Mouse (Mus musculus): ENCODE data around the gene Rnf114. TPM values are rescaled to one million over a fixed set of nuclear protein-coding genes. Genes with fewer than 3 reads are reported as not detected.
A peak's percentile ranks its signal among the peaks of the same experiment; 100 is the strongest.

Gene Rnf114
- polyA plus RNA-seq, 2 experiments: 78.1 to 83.6 TPM

- DNase-seq (ENCODE audit: low spot score): peak; percentile 59
- H3K9me3 ChIP-seq (ENCODE audit: control insufficient read depth, low read length): no peaks in the 10 kb centered on the region
- H3K4me2 ChIP-seq (replicated peaks; ENCODE audit: low read depth, low read length, severe bottlenecking): 0 out of 2 replicates have a peak overlapping the region, but pooled peaks have one; percentile 7
- H3K9ac ChIP-seq (ENCODE audit: low read depth, low read length, severe bottlenecking): no peak overlapping the region
- TF ChIP-seq POLR2A (IDR thresholded peaks at IDR 0.05; ENCODE audit: borderline replicate concordance, extremely low read depth, insufficient read depth, insufficient read length): no peak
- WGBS: 9% methylated on average over 7 of the region's 8 CpGs
- H3K36me3 ChIP-seq (ENCODE audit: control insufficient read depth, insufficient read depth, low read length): no peaks in the 10 kb centered on the region
- H3K27ac ChIP-seq (replicated peaks; ENCODE audit: low read depth, low read length): peak overlapping the region; percentile 84
- 0 out of 2 replicates have a peak, but pooled peaks have one; percentile 10 for ATAC-seq (ENCODE audit: low FRiP score, low read depth)
- H3K4me3 ChIP-seq (replicated peaks; ENCODE audit: low read length): no peak overlapping the region
- H3K27me3 ChIP-seq (ENCODE audit: control insufficient read depth, insufficient read depth, low read length): no peaks in the 10 kb centered on the region
- H3K4me1 ChIP-seq (ENCODE audit: control insufficient read depth, insufficient read depth, low read length): peaks cover 75% of the 10 kb centered on the region
Measured at GRCm38 (mm10) chr2:167562101-167562500, 69.7 kb downstream of the Rnf114 start.

- Histone ChIP-seq H3K4me3 (replicated peaks; ENCODE audit: low read length) (no peak overlapping the region), H3K9ac (ENCODE audit: low read depth, low read length, severe bottlenecking) (no peak overlapping the region), H3K4me1 (ENCODE audit: control insufficient read depth, insufficient read depth, low read length) (peaks cover 75% of the 10 kb centered on the region), H3K4me2 (replicated peaks; ENCODE audit: low read depth, low read length, severe bottlenecking) (peak overlapping the region; percentile 22; the same call in 1 of the 2 replicates), H3K36me3 (ENCODE audit: control insufficient read depth, insufficient read depth, low read length) (no peaks in the 10 kb centered on the region), H3K9me3 (ENCODE audit: control insufficient read depth, low read length) (no peaks in the 10 kb centered on the region), H3K27me3 (ENCODE audit: control insufficient read depth, insufficient read depth, low read length) (no peaks in the 10 kb centered on the region), H3K27ac (replicated peaks; ENCODE audit: low read depth, low read length) (peak overlapping the region; percentile 84)
- ATAC-seq (ENCODE audit: low FRiP score, low read depth) (no peak), DNase-seq (ENCODE audit: low spot score) (no peak)
- 46% methylated on average over 5 of the region's 5 CpGs for WGBS
- no peak for TF ChIP-seq POLR2A (IDR thresholded peaks at IDR 0.05; ENCODE audit: borderline replicate concordance, extremely low read depth, insufficient read depth, insufficient read length)
Measured at GRCm38 (mm10) chr2:167563035-167563434, 70.6 kb downstream of the Rnf114 start.

DNA sequence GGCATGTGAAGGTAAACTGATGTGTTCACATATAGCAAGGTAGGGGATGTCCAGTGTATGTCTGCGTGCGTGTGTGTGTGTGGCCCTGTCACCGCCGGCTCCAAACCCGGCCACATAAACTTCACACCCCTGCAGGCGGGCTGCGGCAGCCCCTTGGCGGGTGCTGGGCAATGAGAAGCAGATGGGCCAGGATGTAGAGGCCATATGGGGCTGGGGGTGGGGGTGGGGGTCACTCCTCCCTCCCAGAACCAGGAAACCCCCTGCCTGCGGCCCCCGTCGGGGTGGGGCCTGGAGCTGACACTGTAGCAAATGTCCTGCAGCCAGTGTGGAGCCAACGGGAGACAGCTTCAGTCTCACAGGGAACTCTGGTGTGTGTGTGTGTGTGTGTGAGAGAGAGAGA is 71.3 kb downstream of the Rnf114 start:
- Histone ChIP-seq H3K4me1 (ENCODE audit: control insufficient read depth, insufficient read depth, low read length) (peaks cover 74% of the 10 kb centered on the region), H3K9ac (ENCODE audit: low read depth, low read length, severe bottlenecking) (no peak overlapping the region), H3K9me3 (ENCODE audit: control insufficient read depth, low read length) (no peaks in the 10 kb centered on the region), H3K36me3 (ENCODE audit: control insufficient read depth, insufficient read depth, low read length) (no peaks in the 10 kb centered on the region), H3K4me3 (replicated peaks; ENCODE audit: low read length) (no peak overlapping the region), H3K27me3 (ENCODE audit: control insufficient read depth, insufficient read depth, low read length) (no peaks in the 10 kb centered on the region), H3K27ac (replicated peaks; ENCODE audit: low read depth, low read length) (peak overlapping the region; percentile 84), H3K4me2 (replicated peaks; ENCODE audit: low read depth, low read length, severe bottlenecking) (peak overlapping the region; percentile 22; the same call in 1 of the 2 replicates)
- peak; percentile 75 for ATAC-seq (ENCODE audit: low FRiP score, low read depth)
- peak; percentile 54 for DNase-seq (ENCODE audit: low spot score)
- 13% methylated on average over 12 of the region's 12 CpGs for WGBS
- TF ChIP-seq POLR2A (IDR thresholded peaks at IDR 0.05; ENCODE audit: borderline replicate concordance, extremely low read depth, insufficient read depth, insufficient read length): no peak

DNA sequence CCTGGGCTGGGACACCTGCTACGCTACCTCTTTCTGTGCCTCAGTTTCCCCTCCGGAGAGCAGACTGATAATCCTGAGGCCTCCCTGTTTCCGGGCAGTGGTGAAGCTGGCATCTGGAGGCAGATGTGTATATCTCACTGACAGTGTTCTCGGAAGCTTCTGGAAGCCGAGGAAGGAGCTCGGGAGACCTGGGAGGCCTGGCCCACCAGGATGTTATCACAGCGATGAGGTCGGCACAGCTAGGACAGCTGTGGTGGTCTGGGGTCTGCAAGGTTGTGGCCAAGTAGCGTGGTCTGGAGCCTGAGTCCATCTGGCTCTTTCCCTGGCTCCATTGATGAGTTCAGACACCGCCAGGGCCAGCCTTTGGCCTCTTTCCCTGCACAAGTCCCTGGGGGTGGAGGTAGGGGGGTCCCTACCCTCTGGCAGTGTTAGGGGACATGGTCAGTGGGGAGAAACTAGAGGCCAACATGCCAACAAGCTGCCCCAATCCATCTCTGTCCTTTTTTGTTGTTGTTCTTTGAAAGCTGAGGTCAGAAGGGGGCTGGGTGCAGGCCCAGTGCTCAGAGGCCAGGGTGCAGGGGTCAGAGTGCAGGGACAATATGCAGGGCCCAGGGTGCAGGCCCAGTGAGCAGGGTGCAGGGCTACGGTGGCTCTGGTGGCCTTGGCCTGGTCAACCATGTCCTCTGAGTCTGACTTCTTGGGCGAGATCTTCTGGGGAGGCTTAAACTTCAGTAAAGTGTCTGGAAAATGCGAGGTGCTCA is 72.3 kb downstream of the Rnf114 start:
- no peaks in the 10 kb centered on the region for H3K36me3 ChIP-seq (ENCODE audit: control insufficient read depth, insufficient read depth, low read length)
- no peak for TF ChIP-seq POLR2A (IDR thresholded peaks at IDR 0.05; ENCODE audit: borderline replicate concordance, extremely low read depth, insufficient read depth, insufficient read length)
- WGBS: 55% methylated on average over 13 of the region's 13 CpGs
- H3K27me3 ChIP-seq (ENCODE audit: control insufficient read depth, insufficient read depth, low read length): no peaks in the 10 kb centered on the region
- H3K9me3 ChIP-seq (ENCODE audit: control insufficient read depth, low read length): no peaks in the 10 kb centered on the region
- H3K4me2 ChIP-seq (replicated peaks; ENCODE audit: low read depth, low read length, severe bottlenecking): peak overlapping the region; percentile 22; the same call in 1 of the 2 replicates
- peaks cover 68% of the 10 kb centered on the region for H3K4me1 ChIP-seq (ENCODE audit: control insufficient read depth, insufficient read depth, low read length)
- peak overlapping the region; percentile 84 for H3K27ac ChIP-seq (replicated peaks; ENCODE audit: low read depth, low read length)
- H3K4me3 ChIP-seq (replicated peaks; ENCODE audit: low read length): no peak overlapping the region
- no peak for DNase-seq (ENCODE audit: low spot score)
- no peak overlapping the region for H3K9ac ChIP-seq (ENCODE audit: low read depth, low read length, severe bottlenecking)
- no peak for ATAC-seq (ENCODE audit: low FRiP score, low read depth)

GRCm38 (mm10) chr2:167565312-167565656 is 72.8 kb downstream of the Rnf114 start:
- H3K36me3 ChIP-seq (ENCODE audit: control insufficient read depth, insufficient read depth, low read length): no peaks in the 10 kb centered on the region
- no peak overlapping the region for H3K4me3 ChIP-seq (replicated peaks; ENCODE audit: low read length)
- no peak for ATAC-seq (ENCODE audit: low FRiP score, low read depth)
- H3K27me3 ChIP-seq (ENCODE audit: control insufficient read depth, insufficient read depth, low read length): no peaks in the 10 kb centered on the region
- no peak for DNase-seq (ENCODE audit: low spot score)
- peak overlapping the region; percentile 31; the same call in 1 of the 2 replicates for H3K9ac ChIP-seq (ENCODE audit: low read depth, low read length, severe bottlenecking)
- WGBS: 22% methylated on average over 3 of the region's 3 CpGs
- no peaks in the 10 kb centered on the region for H3K9me3 ChIP-seq (ENCODE audit: control insufficient read depth, low read length)
- H3K4me2 ChIP-seq (replicated peaks; ENCODE audit: low read depth, low read length, severe bottlenecking): peak overlapping the region; percentile 39
- H3K27ac ChIP-seq (replicated peaks; ENCODE audit: low read depth, low read length): peak overlapping the region; percentile 84
- no peak for TF ChIP-seq POLR2A (IDR thresholded peaks at IDR 0.05; ENCODE audit: borderline replicate concordance, extremely low read depth, insufficient read depth, insufficient read length)
- peaks cover 67% of the 10 kb centered on the region for H3K4me1 ChIP-seq (ENCODE audit: control insufficient read depth, insufficient read depth, low read length)

All from limb, embryonic 14.5 days (tissue).